15 mouse cellular contexts compared by ENCODE assay signal in genomic region chrX:99391628-99392027, GRCm38 (mm10).
DNase-seq lines count a peak whose midpoint lies in the region; ATAC-seq lines count a peak whose summit lies in the region.
"Had no signal": no experiment of that assay in that cellular context is flagged by ENCODE, and none has a peak within 500 bp of the region (broad histone marks: within the 10 kb centered on the region; RNA-seq: fewer than 3 reads in every experiment).

No protein-coding gene starts in this region.

- peaks cover 35% of the 10 kb centered on the region for H3K4me1 ChIP-seq in hindbrain, embryonic 10.5 days (replicated peaks)
- peaks cover 5% of the 10 kb centered on the region; the same call in 1 of the 2 replicates for H3K4me1 ChIP-seq in hindbrain, embryonic 12.5 days
- H3K4me1 ChIP-seq in intestine, embryonic 15.5 days (replicated peaks) = 0 out of 2 replicates have a peak, but pooled peaks cover 4% of the 10 kb centered on the region
- peaks cover 16% of the 10 kb centered on the region; the same call in 1 of the 2 replicates for H3K4me1 ChIP-seq in kidney, embryonic 16.5 days (ENCODE audit: insufficient read depth, low read length)
- H3K4me1 ChIP-seq: heart, embryonic 10.5 days had no signal

- peak overlapping the region; percentile 62; the same call in 1 of the 2 replicates for H3K27ac ChIP-seq in hindbrain, embryonic 10.5 days
- H3K27ac ChIP-seq in hindbrain, embryonic 12.5 days = no peak overlapping the region
- no peak overlapping the region for H3K27ac ChIP-seq in intestine, embryonic 15.5 days
- H3K27ac ChIP-seq in kidney, embryonic 16.5 days (ENCODE audit: low read length) = no peak overlapping the region; the same call in 1 of the 2 replicates
- H3K27ac ChIP-seq: gastrocnemius, adult 2 months had no signal

- intact Hi-C loops in left cerebral cortex, postnatal 36 days (cut with DNase I) = no loop called here

- no peak for DNase-seq in hindbrain, embryonic 10.5 days (ENCODE audit: low spot score)
- DNase-seq in left cerebral cortex, postnatal 36 days (ENCODE audit: low spot score in 2 of 2) = no peak
- DNase-seq in testis, postnatal 10 days (ENCODE audit: low spot score) = no peak
- no peak for DNase-seq in ovary, postnatal 36 days (ENCODE audit: low spot score)
- DNase-seq: adrenal gland, postnatal 36 days; gastrocnemius, adult 2 months; layer of hippocampus, postnatal 36 days; lung, embryonic 14.5 days; right cerebral cortex, adult 18-20 months had no signal

- H3K9ac ChIP-seq in hindbrain, embryonic 12.5 days = no peak overlapping the region
- H3K9ac ChIP-seq in intestine, embryonic 15.5 days = no peak overlapping the region
- H3K9ac ChIP-seq in kidney, embryonic 16.5 days (replicated peaks; ENCODE audit: low read length) = no peak overlapping the region
- H3K9ac ChIP-seq: limb, embryonic 15.5 days; lung, embryonic 14.5 days had no signal

- no peak overlapping the region for H3K4me3 ChIP-seq in hindbrain, embryonic 10.5 days
- no peak overlapping the region for H3K4me3 ChIP-seq in hindbrain, embryonic 12.5 days
- no peak overlapping the region for H3K4me3 ChIP-seq in intestine, embryonic 15.5 days (replicated peaks)
- H3K4me3 ChIP-seq in kidney, embryonic 16.5 days (ENCODE audit: low read length) = no peak overlapping the region
- H3K4me3 ChIP-seq: gastrocnemius, adult 2 months; heart, embryonic 10.5 days; limb, embryonic 15.5 days had no signal

- no peaks in the 10 kb centered on the region for H3K36me3 ChIP-seq in hindbrain, embryonic 10.5 days
- no peaks in the 10 kb centered on the region for H3K36me3 ChIP-seq in hindbrain, embryonic 12.5 days
- H3K36me3 ChIP-seq in intestine, embryonic 15.5 days = no peaks in the 10 kb centered on the region
- no peaks in the 10 kb centered on the region for H3K36me3 ChIP-seq in kidney, embryonic 16.5 days (ENCODE audit: insufficient read depth, low read length)
- H3K36me3 ChIP-seq: G1E; heart, embryonic 10.5 days; limb, embryonic 15.5 days had no signal

- H3K9me3 ChIP-seq in hindbrain, embryonic 10.5 days = no peaks in the 10 kb centered on the region
- no peaks in the 10 kb centered on the region for H3K9me3 ChIP-seq in hindbrain, embryonic 12.5 days (replicated peaks)
- no peaks in the 10 kb centered on the region for H3K9me3 ChIP-seq in intestine, embryonic 15.5 days
- no peaks in the 10 kb centered on the region for H3K9me3 ChIP-seq in kidney, embryonic 16.5 days (ENCODE audit: low read length)
- H3K9me3 ChIP-seq: G1E; heart, embryonic 10.5 days; limb, embryonic 15.5 days had no signal

- peaks cover 98% of the 10 kb centered on the region for H3K27me3 ChIP-seq in hindbrain, embryonic 10.5 days (ENCODE audit: insufficient read depth, poor library complexity, severe bottlenecking)
- peaks cover 75% of the 10 kb centered on the region for H3K27me3 ChIP-seq in hindbrain, embryonic 12.5 days
- peaks cover 12% of the 10 kb centered on the region; the same call in 1 of the 2 replicates for H3K27me3 ChIP-seq in intestine, embryonic 15.5 days (replicated peaks)
- H3K27me3 ChIP-seq in kidney, embryonic 16.5 days (ENCODE audit: insufficient read depth, low read length) = peaks cover 21% of the 10 kb centered on the region; the same call in 1 of the 2 replicates

- no peak overlapping the region for H3K4me2 ChIP-seq in hindbrain, embryonic 12.5 days (replicated peaks)
- H3K4me2 ChIP-seq in intestine, embryonic 15.5 days (replicated peaks) = no peak overlapping the region
- H3K4me2 ChIP-seq in kidney, embryonic 16.5 days (replicated peaks; ENCODE audit: low read depth, low read length) = no peak overlapping the region
- H3K4me2 ChIP-seq: limb, embryonic 15.5 days; lung, embryonic 14.5 days had no signal

- WGBS in hindbrain, embryonic 10.5 days = 58% methylated on average over 6 of the region's 6 CpGs
- 60% methylated on average over 6 of the region's 6 CpGs for WGBS in hindbrain, embryonic 12.5 days
- WGBS in intestine, embryonic 15.5 days = 65% methylated on average over 6 of the region's 6 CpGs
- 62% methylated on average over 6 of the region's 6 CpGs for WGBS in kidney, embryonic 16.5 days

- no peak for ATAC-seq in hindbrain, embryonic 12.5 days (ENCODE audit: low FRiP score)
- ATAC-seq in intestine, embryonic 15.5 days = peak; percentile 39; the same call in 1 of the 2 replicates
- ATAC-seq in kidney, embryonic 16.5 days (ENCODE audit: low FRiP score, low TSS enrichment) = peak; percentile 66; the same call in 1 of the 2 replicates
